Mouse (Mus musculus) cerebellum, adult 18-20 months (tissue): ENCODE measurements at regions not wholly inside any gene's neighbourhood (a gene's known extent, or its start where the extent isn't known, plus 50 kb on each side); places are given as distances from the start of the nearest gene placed in this dataset.

Source experiments
- DNase-seq, 2 experiments: peaks; one replicate each; pipeline ENCODE4 v3.0.0; 2021

DNA sequence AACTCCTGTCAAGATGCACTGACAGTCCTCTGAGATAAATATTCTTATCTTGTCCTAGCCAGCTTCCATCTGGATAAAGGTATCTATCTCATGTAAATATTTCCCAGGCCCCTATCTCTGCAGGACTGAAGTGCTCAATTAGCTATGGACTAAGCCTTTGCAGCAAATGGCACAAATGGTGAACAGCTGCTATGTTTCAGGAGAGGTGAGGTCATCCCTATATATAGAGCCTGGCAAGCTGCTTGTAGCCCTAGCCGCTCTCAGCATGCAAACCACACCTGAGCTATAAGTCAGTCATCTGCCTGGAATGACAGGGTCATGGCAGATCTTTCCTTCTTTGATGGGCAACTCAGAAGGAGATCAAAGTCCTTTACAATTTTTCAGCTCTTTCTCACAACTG, 294.9 kb upstream of the Agtr1b start:
- peak; percentile 82 to 87 for DNase-seq

DNA sequence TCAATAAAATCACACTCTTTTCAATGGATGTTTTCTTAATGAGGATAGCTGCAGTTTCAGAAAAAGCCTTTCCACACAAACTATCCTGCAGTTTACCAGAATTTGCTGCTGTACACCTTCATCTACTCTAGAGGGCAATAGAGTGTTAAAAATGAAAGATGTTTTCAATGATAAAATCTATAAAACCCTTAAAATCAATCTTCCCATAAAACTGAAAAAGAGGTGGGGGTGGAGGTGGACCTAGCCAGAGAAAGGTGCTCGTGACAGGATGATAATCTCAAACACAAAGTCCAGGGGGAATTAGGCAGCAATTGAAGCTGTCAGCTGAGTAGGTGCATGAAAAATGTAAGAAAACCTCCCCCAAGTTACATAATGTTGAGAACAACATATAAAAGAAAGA, 288.4 kb upstream of the Agtr1b start:
- DNase-seq, result peak in 1 of 2 experiments; percentile 30
